Mouse (Mus musculus) ZHBTc4 (cell line): ENCODE data around the gene Rora.
A peak's percentile ranks its signal among the peaks of the same experiment; 100 is the strongest.
"Not testable (repeated sequence)": the region's sequence is repeated elsewhere in the genome, so short reads cannot be mapped to it uniquely, and the experiment has no call there.

Source experiments
- DNase-seq: peaks from one replicate; pipeline ENCODE4 v3.0.0-alpha.2; 2011; ENCODE audit warnings: low read depth, low spot score

Rora gene

GRCm38 (mm10) chr9:69086844-69087243 is 433.3 kb downstream of the Rora start:
- no peak for DNase-seq

- DNase-seq = no peak
Measured at GRCm38 (mm10) chr9:69087325-69087724, 433.7 kb downstream of the Rora start.

GRCm38 (mm10) chr9:69090749-69091270 is 437.2 kb downstream of the Rora start:
- no peak for DNase-seq

- DNase-seq = peak; percentile 34
Measured at GRCm38 (mm10) chr9:69092119-69093013, 438.8 kb downstream of the Rora start.

- not testable (repeated sequence) for DNase-seq
Measured at GRCm38 (mm10) chr9:69100153-69100756, 446.7 kb downstream of the Rora start.

- DNase-seq = no peak
Measured at GRCm38 (mm10) chr9:69104321-69104720, 450.7 kb downstream of the Rora start.

GRCm38 (mm10) chr9:69109618-69110300 is 456.2 kb downstream of the Rora start:
- no peak for DNase-seq

- DNase-seq = no peak
Measured at GRCm38 (mm10) chr9:69110301-69110674, 456.7 kb downstream of the Rora start.

GRCm38 (mm10) chr9:69110706-69111105 is 457.1 kb downstream of the Rora start:
- DNase-seq = no peak

- no peak for DNase-seq
Measured at GRCm38 (mm10) chr9:69111539-69111938, 458.0 kb downstream of the Rora start.

GRCm38 (mm10) chr9:69114429-69114984 is 460.9 kb downstream of the Rora start:
- DNase-seq = no peak

- DNase-seq = no peak
Measured at GRCm38 (mm10) chr9:69116740-69117139, 463.2 kb downstream of the Rora start.

- no peak for DNase-seq
Measured at GRCm38 (mm10) chr9:69121117-69121740, 467.6 kb downstream of the Rora start.

GRCm38 (mm10) chr9:69125011-69125786 is 471.6 kb downstream of the Rora start:
- peak; percentile 9 for DNase-seq

GRCm38 (mm10) chr9:69125787-69126161 is 472.2 kb downstream of the Rora start:
- DNase-seq = no peak

- DNase-seq = no peak
Measured at GRCm38 (mm10) chr9:69126595-69126994, 473.0 kb downstream of the Rora start.

- no peak for DNase-seq
Measured at GRCm38 (mm10) chr9:69128335-69128734, 474.7 kb downstream of the Rora start.

- DNase-seq = no peak
Measured at GRCm38 (mm10) chr9:69132995-69133394, 479.4 kb downstream of the Rora start.

GRCm38 (mm10) chr9:69133696-69134095 is 480.1 kb downstream of the Rora start:
- no peak for DNase-seq

- DNase-seq = no peak
Measured at GRCm38 (mm10) chr9:69134604-69135003, 481.0 kb downstream of the Rora start.

- DNase-seq = no peak
Measured at GRCm38 (mm10) chr9:69136821-69137220, 483.2 kb downstream of the Rora start.
